ENCODE assay signal across 9 mouse cellular contexts in the genomic region with DNA sequence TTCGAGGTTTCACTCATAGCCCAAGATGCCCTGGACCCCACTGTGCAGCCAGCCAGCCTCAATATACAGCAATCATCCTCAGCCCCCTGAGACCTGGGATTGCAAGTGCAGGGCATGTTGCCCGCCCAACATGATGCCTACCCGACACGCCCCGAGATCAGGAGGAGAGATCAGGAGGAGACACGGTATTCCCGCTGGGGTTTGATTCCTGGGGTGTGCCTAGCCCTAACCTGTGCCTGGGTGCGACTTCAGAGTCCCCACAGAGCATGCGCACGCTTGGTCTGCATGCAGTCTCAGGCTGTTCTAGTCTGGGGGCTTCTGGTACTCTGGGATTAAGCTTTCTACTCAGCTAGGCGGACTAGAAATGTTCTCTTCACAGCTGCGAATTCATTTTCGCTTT. TPM values are rescaled to one million over a fixed set of nuclear protein-coding genes. Genes with fewer than 3 reads are reported as not detected.
DNase-seq lines count a peak whose midpoint lies in the region; ATAC-seq and TF ChIP-seq lines count a peak whose summit lies in the region.
"Had no signal": no experiment of that assay in that cellular context is flagged by ENCODE, and none has a peak within 500 bp of the region (broad histone marks: within the 10 kb centered on the region; RNA-seq: fewer than 3 reads in every experiment).

No protein-coding gene starts in this region.

- TF ChIP-seq CTCF in gastrocnemius, adult 2 months (IDR thresholded peaks at IDR 0.05): no peak

- WGBS in neural tube, embryonic 13.5 days: 64% methylated on average over 13 of the region's 13 CpGs
- WGBS in neural tube, embryonic 15.5 days: 71% methylated on average over 13 of the region's 13 CpGs
- WGBS in limb, embryonic 13.5 days: 71% methylated on average over 13 of the region's 13 CpGs
- WGBS in stomach, embryonic 16.5 days: 77% methylated on average over 13 of the region's 13 CpGs

- H3K27me3 ChIP-seq in neural tube, embryonic 13.5 days: no peaks in the 10 kb centered on the region
- H3K27me3 ChIP-seq in neural tube, embryonic 15.5 days (replicated peaks): no peaks in the 10 kb centered on the region
- H3K27me3 ChIP-seq in limb, embryonic 13.5 days: no peaks in the 10 kb centered on the region
- H3K27me3 ChIP-seq in stomach, embryonic 16.5 days (ENCODE audit: control insufficient read depth, insufficient read depth, low read length): no peaks in the 10 kb centered on the region
- H3K27me3 ChIP-seq: forebrain, embryonic 13.5 days had no signal

- no peaks in the 10 kb centered on the region for H3K9me3 ChIP-seq in neural tube, embryonic 13.5 days
- no peaks in the 10 kb centered on the region for H3K9me3 ChIP-seq in neural tube, embryonic 15.5 days (replicated peaks)
- no peaks in the 10 kb centered on the region for H3K9me3 ChIP-seq in limb, embryonic 13.5 days
- no peaks in the 10 kb centered on the region for H3K9me3 ChIP-seq in stomach, embryonic 16.5 days (replicated peaks; ENCODE audit: control insufficient read depth, low read length)
- H3K9me3 ChIP-seq: forebrain, embryonic 13.5 days had no signal

- no peak for DNase-seq in gastrocnemius, adult 2 months
- no peak for DNase-seq in gastrocnemius, adult 18-20 months (ENCODE audit: low spot score)
- no peak for DNase-seq in frontal cortex, adult 2 months (ENCODE audit: extremely low spot score in 1 of 2, low spot score in 1 of 2)
- DNase-seq in yolk sac, embryonic 10.5 days (ENCODE audit: low spot score): no peak

- 0 out of 2 replicates have a peak, but pooled peaks cover 4% of the 10 kb centered on the region for H3K36me3 ChIP-seq in neural tube, embryonic 13.5 days
- no peaks in the 10 kb centered on the region for H3K36me3 ChIP-seq in neural tube, embryonic 15.5 days
- H3K36me3 ChIP-seq in limb, embryonic 13.5 days: peaks cover 3% of the 10 kb centered on the region; the same call in 1 of the 2 replicates
- H3K36me3 ChIP-seq in stomach, embryonic 16.5 days (ENCODE audit: control insufficient read depth, insufficient read depth, low read length): no peaks in the 10 kb centered on the region

- intact Hi-C loops in gastrocnemius, adult 2 months (cut with DNase I): no loop called here

- H3K4me2 ChIP-seq in neural tube, embryonic 13.5 days: no peak overlapping the region
- no peak overlapping the region for H3K4me2 ChIP-seq in neural tube, embryonic 15.5 days
- H3K4me2 ChIP-seq in limb, embryonic 13.5 days (replicated peaks): no peak overlapping the region; the same call in 1 of the 2 replicates
- peak overlapping the region; percentile 10; the same call in 1 of the 2 replicates for H3K4me2 ChIP-seq in stomach, embryonic 16.5 days (ENCODE audit: low read depth, low read length)
- H3K4me2 ChIP-seq: forebrain, embryonic 13.5 days had no signal

- H3K4me1 ChIP-seq in neural tube, embryonic 13.5 days (replicated peaks): peaks cover 36% of the 10 kb centered on the region
- H3K4me1 ChIP-seq in neural tube, embryonic 15.5 days: peaks cover 27% of the 10 kb centered on the region
- H3K4me1 ChIP-seq in limb, embryonic 13.5 days: peaks cover 30% of the 10 kb centered on the region
- H3K4me1 ChIP-seq in stomach, embryonic 16.5 days (ENCODE audit: control insufficient read depth, insufficient read depth, low read length): peaks cover 12% of the 10 kb centered on the region; the same call in 1 of the 2 replicates

- peak overlapping the region; percentile 29 for H3K4me3 ChIP-seq in gastrocnemius, adult 2 months
- no peak overlapping the region for H3K4me3 ChIP-seq in neural tube, embryonic 13.5 days
- H3K4me3 ChIP-seq in neural tube, embryonic 15.5 days (replicated peaks): no peak overlapping the region
- no peak overlapping the region for H3K4me3 ChIP-seq in limb, embryonic 13.5 days
- no peak overlapping the region; the same call in 1 of the 2 replicates for H3K4me3 ChIP-seq in stomach, embryonic 16.5 days (replicated peaks; ENCODE audit: low read length)
- H3K4me3 ChIP-seq: forebrain, embryonic 13.5 days had no signal

- peak overlapping the region; percentile 48 for H3K27ac ChIP-seq in gastrocnemius, adult 2 months
- H3K27ac ChIP-seq in neural tube, embryonic 13.5 days (replicated peaks): no peak overlapping the region
- H3K27ac ChIP-seq in neural tube, embryonic 15.5 days (replicated peaks): no peak overlapping the region
- no peak overlapping the region; the same call in 1 of the 2 replicates for H3K27ac ChIP-seq in limb, embryonic 13.5 days
- peak overlapping the region; percentile 72 for H3K27ac ChIP-seq in stomach, embryonic 16.5 days (ENCODE audit: low read length)
- H3K27ac ChIP-seq: forebrain, embryonic 13.5 days had no signal

- 0 out of 2 replicates have a peak overlapping the region, but pooled peaks have one; percentile 34 for H3K9ac ChIP-seq in neural tube, embryonic 13.5 days
- H3K9ac ChIP-seq in neural tube, embryonic 15.5 days (replicated peaks): no peak overlapping the region
- 0 out of 2 replicates have a peak overlapping the region, but pooled peaks have one; percentile 39 for H3K9ac ChIP-seq in limb, embryonic 13.5 days
- H3K9ac ChIP-seq in stomach, embryonic 16.5 days (ENCODE audit: low read length): peak overlapping the region; percentile 37; the same call in 1 of the 2 replicates
- H3K9ac ChIP-seq: forebrain, embryonic 13.5 days had no signal

- ATAC-seq in neural tube, embryonic 13.5 days (ENCODE audit: low read depth): no peak
- ATAC-seq in neural tube, embryonic 15.5 days (ENCODE audit: low FRiP score): no peak
- no peak for ATAC-seq in limb, embryonic 13.5 days (ENCODE audit: low FRiP score, low read depth)
- no peak for ATAC-seq in stomach, embryonic 16.5 days (ENCODE audit: insufficient read depth, low FRiP score)
- ATAC-seq: forebrain, embryonic 13.5 days had no signal

RNA-seq across cellular contexts. Expression of a gene that starts 2.7 kb away (rescaled TPM):
- total RNA-seq in gastrocnemius, adult 2 months (2021): 100 to 1,000 TPM; 111 to 119 TPM
- total RNA-seq in gastrocnemius, adult 18-20 months (2021): 100 to 1,000 TPM; 109 to 116 TPM
- 13.2 and 13.7 TPM in 2 replicates for polyA plus RNA-seq in neural tube, embryonic 13.5 days (2015; fragmentation: Nextera tagmentation; extraction: Ambion mirVana)
- 11.5 and 13.4 TPM in 2 replicates for polyA plus RNA-seq in neural tube, embryonic 15.5 days (2015; fragmentation: Nextera tagmentation; extraction: Ambion mirVana)
- polyA plus RNA-seq in limb, embryonic 13.5 days (2015; fragmentation: Nextera tagmentation; extraction: Ambion mirVana): 21.4 and 22.0 TPM in 2 replicates
- 25.4 and 27.8 TPM in 2 replicates for polyA plus RNA-seq in stomach, embryonic 16.5 days (2015; fragmentation: Nextera tagmentation; extraction: Ambion mirVana)
- 92.2 and 92.6 TPM in 2 replicates for polyA plus RNA-seq in frontal cortex, adult 2 months (2012; rRNA removed)

Comparison
In these comparisons a context has a peak if more than half of its experiments do, and no peak if none do; other contexts are left out.
1. H3K27ac ChIP-seq: peak in gastrocnemius, adult 2 months (single experiment) and stomach, embryonic 16.5 days (single experiment); none in neural tube, embryonic 13.5 days (single experiment), neural tube, embryonic 15.5 days (single experiment) and limb, embryonic 13.5 days (single experiment).